8 mouse cellular contexts compared by ENCODE assay signal in the genomic region with DNA sequence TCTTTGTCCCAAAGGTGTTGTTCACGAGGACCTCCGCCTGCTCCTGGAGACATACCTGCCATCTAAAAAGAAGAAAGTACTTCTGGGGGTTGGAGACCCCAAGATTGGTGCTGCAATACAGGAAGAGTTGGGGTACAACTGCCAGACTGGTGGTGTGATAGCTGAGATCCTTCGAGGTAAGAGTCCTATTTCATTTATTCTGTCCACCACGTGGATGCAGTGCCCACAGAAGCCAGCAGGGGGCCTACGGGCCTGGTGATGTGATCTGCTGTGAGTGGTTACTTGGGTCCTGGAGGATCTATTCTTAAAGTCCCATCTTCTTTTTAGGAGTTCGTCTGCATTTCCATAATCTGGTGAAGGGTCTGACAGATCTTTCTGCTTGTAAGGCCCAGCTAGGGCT. TPM values are rescaled to one million over a fixed set of nuclear protein-coding genes. Genes with fewer than 3 reads are reported as not detected.
DNase-seq lines count a peak whose midpoint lies in the region; ATAC-seq lines count a peak whose summit lies in the region.

No protein-coding gene starts in this region.

- no peaks in the 10 kb centered on the region for H3K9me3 ChIP-seq in forebrain, embryonic 16.5 days (ENCODE audit: control insufficient read depth, low read length)
- no peaks in the 10 kb centered on the region for H3K9me3 ChIP-seq in kidney, embryonic 16.5 days (ENCODE audit: low read length)

- no peaks in the 10 kb centered on the region for H3K27me3 ChIP-seq in forebrain, embryonic 16.5 days (replicated peaks; ENCODE audit: control insufficient read depth, insufficient read depth, low read length)
- no peaks in the 10 kb centered on the region for H3K27me3 ChIP-seq in kidney, embryonic 16.5 days (ENCODE audit: insufficient read depth, low read length)

- H3K9ac ChIP-seq in forebrain, embryonic 16.5 days (replicated peaks; ENCODE audit: low read depth, low read length): no peak overlapping the region
- peak overlapping the region; percentile 89 for H3K9ac ChIP-seq in kidney, embryonic 16.5 days (replicated peaks; ENCODE audit: low read length)

- DNase-seq in cerebellum, adult 11 months: peak; percentile 38
- peak; percentile 72 for DNase-seq in CD4-positive helper T cell, adult 2 months (ENCODE audit: low read depth, low spot score)
- DNase-seq in c-Kit-positive CD71-positive TER-119-negative erythroid progenitor cells, embryonic 14.5 days (ENCODE audit: low read depth): peak; percentile 86
- DNase-seq in lung, postnatal 36 days: peak; percentile 65
- DNase-seq in spleen, postnatal 10 days (ENCODE audit: low spot score in 2 of 2): peak; percentile 70 to 87

- H3K27ac ChIP-seq in forebrain, embryonic 16.5 days (ENCODE audit: low read length): no peak overlapping the region
- H3K27ac ChIP-seq in kidney, embryonic 16.5 days (ENCODE audit: low read length): no peak overlapping the region

- ATAC-seq in cerebellum, adult (ENCODE audit: insufficient number of reproducible peaks, low FRiP score, low TSS enrichment): no peak
- ATAC-seq in forebrain, embryonic 16.5 days: no peak
- ATAC-seq in kidney, embryonic 16.5 days (ENCODE audit: low FRiP score, low TSS enrichment): no peak

- H3K4me2 ChIP-seq in forebrain, embryonic 16.5 days (ENCODE audit: low read length): peak overlapping the region; percentile 83
- peak overlapping the region; percentile 71 for H3K4me2 ChIP-seq in kidney, embryonic 16.5 days (replicated peaks; ENCODE audit: low read depth, low read length)

- 39% methylated on average over 6 of the region's 6 CpGs for WGBS in forebrain, embryonic 16.5 days
- 46% methylated on average over 6 of the region's 6 CpGs for WGBS in kidney, embryonic 16.5 days

- H3K4me1 ChIP-seq in forebrain, embryonic 16.5 days (replicated peaks; ENCODE audit: control insufficient read depth, insufficient read depth, low read length): peaks cover 23% of the 10 kb centered on the region
- H3K4me1 ChIP-seq in kidney, embryonic 16.5 days (ENCODE audit: insufficient read depth, low read length): peaks cover 28% of the 10 kb centered on the region

- H3K36me3 ChIP-seq in forebrain, embryonic 16.5 days (ENCODE audit: control insufficient read depth, insufficient read depth): peaks cover 37% of the 10 kb centered on the region
- peaks cover 51% of the 10 kb centered on the region for H3K36me3 ChIP-seq in kidney, embryonic 16.5 days (ENCODE audit: insufficient read depth, low read length)

- peak overlapping the region; percentile 99 for H3K4me3 ChIP-seq in forebrain, embryonic 16.5 days (replicated peaks; ENCODE audit: low read length)
- H3K4me3 ChIP-seq in kidney, embryonic 16.5 days (ENCODE audit: low read length): peak overlapping the region; percentile 90

RNA-seq across cellular contexts. Expression of a gene that starts 1.4 kb away (rescaled TPM):
- polyA plus RNA-seq in forebrain, embryonic 16.5 days (2015; fragmentation: Nextera tagmentation; extraction: Ambion mirVana): 287 and 297 TPM in 2 replicates
- polyA plus RNA-seq in kidney, embryonic 16.5 days (2015; fragmentation: Nextera tagmentation; extraction: Ambion mirVana): 310 and 313 TPM in 2 replicates

RNA-seq across cellular contexts. Expression of a gene that starts 8.7 kb away (rescaled TPM):
- 176 and 179 TPM in 2 replicates for polyA plus RNA-seq in forebrain, embryonic 16.5 days (2015; fragmentation: Nextera tagmentation; extraction: Ambion mirVana)
- polyA plus RNA-seq in kidney, embryonic 16.5 days (2015; fragmentation: Nextera tagmentation; extraction: Ambion mirVana): 227 and 246 TPM in 2 replicates

RNA-seq across cellular contexts. Expression of a gene that starts 19.3 kb away (rescaled TPM):
- 2.7 and 3.7 TPM in 2 replicates for polyA plus RNA-seq in forebrain, embryonic 16.5 days (2015; fragmentation: Nextera tagmentation; extraction: Ambion mirVana)
- polyA plus RNA-seq in kidney, embryonic 16.5 days (2015; fragmentation: Nextera tagmentation; extraction: Ambion mirVana): 2.1 and 2.3 TPM in 2 replicates
